Mouse (Mus musculus): ENCODE results near the gene Comtd1. TPM values are rescaled to one million over a fixed set of nuclear protein-coding genes. Genes with fewer than 3 reads are reported as not detected.

Comtd1 gene
- 41.6 and 41.9 TPM in 2 replicates for polyA plus RNA-seq (2012; rRNA removed)

DNA sequence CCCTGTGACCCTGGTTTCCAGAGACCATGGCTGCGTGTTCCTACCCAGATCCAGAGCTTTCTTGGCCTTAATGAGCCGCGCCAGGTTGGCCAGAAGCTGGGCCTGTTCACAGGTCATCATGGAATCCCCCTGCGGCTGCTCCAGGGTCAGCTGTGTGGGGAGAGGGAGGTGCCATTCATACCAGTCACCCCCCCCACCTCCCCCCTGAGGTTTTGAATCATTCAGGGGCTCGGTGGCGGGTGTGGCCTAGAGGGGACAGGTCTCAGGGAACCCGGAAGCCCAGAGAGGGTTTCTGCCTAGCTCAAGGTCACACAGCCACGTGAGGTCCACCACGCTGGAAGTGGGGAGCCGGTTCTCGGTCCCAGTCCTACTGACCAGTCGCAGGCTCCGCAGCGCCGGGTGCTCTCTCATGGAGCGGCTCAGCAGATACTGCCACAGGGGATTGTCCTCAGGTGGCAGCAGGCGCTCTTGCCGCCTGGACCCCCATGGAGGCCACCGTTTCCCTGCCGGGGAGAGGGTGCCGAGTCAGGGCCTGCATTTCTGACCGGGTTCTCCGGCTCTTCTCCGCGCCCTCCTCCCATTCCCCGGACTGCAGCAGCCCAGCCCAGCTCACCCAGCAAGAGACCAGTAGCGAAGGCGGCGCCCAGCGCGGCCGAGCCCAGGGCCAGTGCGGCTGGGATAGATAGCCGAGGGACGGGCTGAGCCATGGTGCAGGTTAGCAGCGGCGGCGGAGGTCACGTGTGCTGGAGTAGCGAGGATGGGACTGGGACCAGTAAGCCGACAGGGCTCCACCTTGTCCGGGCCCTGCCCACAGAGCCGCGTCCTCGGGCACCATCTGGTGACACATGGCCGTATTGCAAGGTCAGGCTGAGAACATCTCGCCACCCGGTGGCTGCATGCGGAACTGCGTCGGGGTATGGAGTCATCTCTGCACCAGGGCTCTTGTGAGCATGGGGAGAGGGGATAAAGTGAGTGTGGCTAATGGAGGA is at the start of gene Comtd1:
Gene Comtd1, minus strand, starts transcription at position 812 of the 989 bp plus-strand sequence.

GRCm38 (mm10) chr14:21824938-21825337 is 23.8 kb downstream of the Comtd1 start, which contains the start of gene Vdac2:
TSS of gene Vdac2 (plus strand) at chr14:21825238.

Other genes with a start within 250 kb of the Comtd1 start
- 0.09 and 1.0 TPM in 2 replicates for gene Dupd1, start 134.4 kb downstream of the Comtd1 start, polyA plus RNA-seq (2012; rRNA removed)
- 33.4 and 34.6 TPM in 2 replicates for gene Samd8, start 98.4 kb downstream of the Comtd1 start, polyA plus RNA-seq (2012; rRNA removed)
- gene Dusp13, start 97.8 kb downstream of the Comtd1 start, polyA plus RNA-seq (2012; rRNA removed), result 0.21 and 1.0 TPM in 2 replicates
- 176 and 187 TPM in 2 replicates for gene Vdac2, start 23.7 kb downstream of the Comtd1 start, polyA plus RNA-seq (2012; rRNA removed)
- gene Zfp503, start 140.6 kb upstream of the Comtd1 start, polyA plus RNA-seq (2012; rRNA removed), result 6.6 and 9.3 TPM in 2 replicates
- gene Lrmda, start 170.7 kb upstream of the Comtd1 start, polyA plus RNA-seq (2012; rRNA removed), result 0.10 and 0.11 TPM in 2 replicates

Data from central nervous system, embryonic 18 days (tissue).